In genomic region chr5:95880914-95881313, GRCm38 (mm10) we compare ENCODE assay signal across 9 mouse cellular contexts.
DNase-seq lines count a peak whose midpoint lies in the region; ATAC-seq lines count a peak whose summit lies in the region.
"Had no signal": no experiment of that assay in that cellular context is flagged by ENCODE, and none has a peak within 500 bp of the region (broad histone marks: within the 10 kb centered on the region; RNA-seq: fewer than 3 reads in every experiment).

No protein-coding gene starts in this region.

- no peak for ATAC-seq in midbrain, embryonic 11.5 days (ENCODE audit: low FRiP score)
- peak; percentile 51; the same call in 1 of the 2 replicates for ATAC-seq in kidney, embryonic 16.5 days (ENCODE audit: low FRiP score, low TSS enrichment)
- peak; percentile 57; the same call in 1 of the 2 replicates for ATAC-seq in limb, embryonic 11.5 days (ENCODE audit: insufficient number of reproducible peaks, low FRiP score, low TSS enrichment, low read depth)
- no peak for ATAC-seq in activated CD4-positive, CD25-positive, alpha-beta regulatory T cell, adult 4 months

- H3K4me3 ChIP-seq in midbrain, embryonic 10.5 days, result no peak overlapping the region
- no peak overlapping the region for H3K4me3 ChIP-seq in midbrain, embryonic 11.5 days (ENCODE audit: low read depth, low read length)
- H3K4me3 ChIP-seq in kidney, embryonic 16.5 days (ENCODE audit: low read length), result no peak overlapping the region
- H3K4me3 ChIP-seq in limb, embryonic 11.5 days (ENCODE audit: low read depth, low read length), result no peak overlapping the region
- H3K4me3 ChIP-seq: limb, embryonic 15.5 days had no signal

- H3K4me1 ChIP-seq in midbrain, embryonic 10.5 days, result no peaks in the 10 kb centered on the region
- no peaks in the 10 kb centered on the region for H3K4me1 ChIP-seq in midbrain, embryonic 11.5 days (ENCODE audit: control insufficient read depth, insufficient read depth, low read length)
- H3K4me1 ChIP-seq in kidney, embryonic 16.5 days (ENCODE audit: insufficient read depth, low read length), result no peaks in the 10 kb centered on the region
- H3K4me1 ChIP-seq in limb, embryonic 11.5 days (ENCODE audit: control insufficient read depth, insufficient read depth, low read length), result no peaks in the 10 kb centered on the region
- H3K4me1 ChIP-seq: limb, embryonic 15.5 days had no signal

- H3K4me2 ChIP-seq in midbrain, embryonic 11.5 days, result no peak overlapping the region
- H3K4me2 ChIP-seq in kidney, embryonic 16.5 days (replicated peaks; ENCODE audit: low read depth, low read length), result no peak overlapping the region
- no peak overlapping the region for H3K4me2 ChIP-seq in limb, embryonic 11.5 days (ENCODE audit: low read depth, severe bottlenecking)
- H3K4me2 ChIP-seq: limb, embryonic 15.5 days had no signal

- no peaks in the 10 kb centered on the region for H3K9me3 ChIP-seq in midbrain, embryonic 10.5 days (replicated peaks)
- no peaks in the 10 kb centered on the region for H3K9me3 ChIP-seq in midbrain, embryonic 11.5 days (ENCODE audit: control insufficient read depth, low read length)
- H3K9me3 ChIP-seq in kidney, embryonic 16.5 days (ENCODE audit: low read length), result no peaks in the 10 kb centered on the region
- H3K9me3 ChIP-seq in limb, embryonic 11.5 days (ENCODE audit: control insufficient read depth, low read length), result no peaks in the 10 kb centered on the region
- H3K9me3 ChIP-seq: limb, embryonic 15.5 days had no signal

- H3K27me3 ChIP-seq in midbrain, embryonic 10.5 days (ENCODE audit: low read depth, poor library complexity, severe bottlenecking), result no peaks in the 10 kb centered on the region
- no peaks in the 10 kb centered on the region for H3K27me3 ChIP-seq in midbrain, embryonic 11.5 days (ENCODE audit: control insufficient read depth, insufficient read depth, low read length)
- no peaks in the 10 kb centered on the region for H3K27me3 ChIP-seq in kidney, embryonic 16.5 days (ENCODE audit: insufficient read depth, low read length)
- H3K27me3 ChIP-seq in limb, embryonic 11.5 days (ENCODE audit: control insufficient read depth, insufficient read depth, low read length), result no peaks in the 10 kb centered on the region
- H3K27me3 ChIP-seq: limb, embryonic 15.5 days had no signal

- H3K9ac ChIP-seq in midbrain, embryonic 11.5 days (ENCODE audit: low read length), result no peak overlapping the region
- no peak overlapping the region for H3K9ac ChIP-seq in kidney, embryonic 16.5 days (replicated peaks; ENCODE audit: low read length)
- H3K9ac ChIP-seq in limb, embryonic 11.5 days (ENCODE audit: low read length), result no peak overlapping the region
- H3K9ac ChIP-seq: limb, embryonic 15.5 days had no signal

- DNase-seq in midbrain, embryonic 10.5 days (ENCODE audit: low spot score), result peak; percentile 15
- DNase-seq in midbrain, embryonic 11.5 days (ENCODE audit: low spot score, missing footprints), result no peak
- DNase-seq in cerebellum, adult 8-10 months, result peak; percentile 19
- peak; percentile 70 to 83 for DNase-seq in gastrocnemius, adult 8-10 months (ENCODE audit: low spot score in 2 of 2)
- peak; percentile 50 for DNase-seq in limb, embryonic 11.5 days (ENCODE audit: low spot score)
- peak; percentile 70 to 78 for DNase-seq in right cerebral cortex, adult 2 months (ENCODE audit: low spot score in 2 of 2)

- H3K36me3 ChIP-seq in midbrain, embryonic 10.5 days, result no peaks in the 10 kb centered on the region
- no peaks in the 10 kb centered on the region for H3K36me3 ChIP-seq in midbrain, embryonic 11.5 days (ENCODE audit: control insufficient read depth, insufficient read depth, low read length)
- no peaks in the 10 kb centered on the region for H3K36me3 ChIP-seq in kidney, embryonic 16.5 days (ENCODE audit: insufficient read depth, low read length)
- no peaks in the 10 kb centered on the region for H3K36me3 ChIP-seq in limb, embryonic 11.5 days (ENCODE audit: control insufficient read depth, insufficient read depth, low read length)
- H3K36me3 ChIP-seq: limb, embryonic 15.5 days had no signal

- no peak overlapping the region for H3K27ac ChIP-seq in midbrain, embryonic 10.5 days (replicated peaks)
- H3K27ac ChIP-seq in midbrain, embryonic 11.5 days (ENCODE audit: low read depth, low read length), result no peak overlapping the region
- no peak overlapping the region for H3K27ac ChIP-seq in kidney, embryonic 16.5 days (ENCODE audit: low read length)
- H3K27ac ChIP-seq in limb, embryonic 11.5 days (replicated peaks; ENCODE audit: low read depth, low read length), result no peak overlapping the region
- H3K27ac ChIP-seq: limb, embryonic 15.5 days had no signal

Comparison
In these comparisons a context has a peak if more than half of its experiments do, and no peak if none do; other contexts are left out.
1. ATAC-seq: peak in kidney, embryonic 16.5 days (single experiment) and limb, embryonic 11.5 days (single experiment); none in midbrain, embryonic 11.5 days (single experiment) and activated CD4-positive, CD25-positive, alpha-beta regulatory T cell, adult 4 months (single experiment).